Mouse (Mus musculus): Measurements from ENCODE around the gene Ankrd17. TPM values are rescaled to one million over a fixed set of nuclear protein-coding genes. Genes with fewer than 3 reads are reported as not detected.

Ankrd17 gene
- polyA plus RNA-seq (2015; fragmentation: Nextera tagmentation; extraction: Ambion mirVana), result 16.1 and 17.8 TPM in 2 replicates

- Histone ChIP-seq H3K36me3 (ENCODE audit: control insufficient read depth, insufficient read depth, low read length) (no peaks in the 10 kb centered on the region), H3K4me1 (ENCODE audit: control insufficient read depth, insufficient read depth, low read length) (peaks cover 13% of the 10 kb centered on the region), H3K4me2 (ENCODE audit: low read depth, low read length) (peak within 1 kb of the TSS; percentile 65), H3K9ac (ENCODE audit: low read depth, low read length) (peak within 1 kb of the TSS; percentile 99), H3K9me3 (ENCODE audit: control insufficient read depth, low read length) (no peaks in the 10 kb centered on the region), H3K4me3 (ENCODE audit: low read length) (peak within 1 kb of the TSS; percentile 96), H3K27ac (ENCODE audit: low read length) (peak within 1 kb of the TSS; percentile 100), H3K27me3 (replicated peaks; ENCODE audit: control insufficient read depth, insufficient read depth, low read length) (no peaks in the 10 kb centered on the region)
- under 1% methylated on average over 71 of the region's 104 CpGs for WGBS
- ATAC-seq, result peak; percentile 95
These were observed at the start of gene Ankrd17 for GRCm38 (mm10) chr5:90366121-90367066. Gene Ankrd17 (minus strand): TSS chr5:90366577.

DNA sequence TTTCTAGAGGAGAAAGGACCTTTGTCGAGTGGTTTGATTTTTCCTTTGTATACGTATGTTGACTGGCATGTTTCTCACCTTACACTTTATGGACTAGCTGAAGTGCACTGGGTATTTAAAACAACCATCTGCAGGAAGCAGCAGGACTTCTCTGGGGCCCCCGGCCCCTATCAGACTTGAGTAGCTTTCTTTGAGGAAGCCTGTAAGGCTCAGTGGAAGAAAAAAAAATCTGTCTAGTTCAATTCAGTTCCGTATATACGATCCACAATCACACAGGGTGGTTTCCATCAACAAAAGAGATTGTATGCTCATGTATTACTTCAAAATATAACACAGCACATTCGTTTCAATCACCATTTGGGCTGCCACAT lies 48.5 kb upstream of the Ankrd17 start:
- WGBS, result 30% methylated on average over 6 of the region's 6 CpGs
- no peaks in the 10 kb centered on the region for H3K9me3 ChIP-seq (ENCODE audit: control insufficient read depth, low read length)
- H3K27ac ChIP-seq (ENCODE audit: low read length), result no peak overlapping the region
- no peaks in the 10 kb centered on the region for H3K27me3 ChIP-seq (replicated peaks; ENCODE audit: control insufficient read depth, insufficient read depth, low read length)
- no peak overlapping the region for H3K9ac ChIP-seq (ENCODE audit: low read depth, low read length)
- H3K4me1 ChIP-seq (ENCODE audit: control insufficient read depth, insufficient read depth, low read length), result peaks cover 4% of the 10 kb centered on the region; the same call in 1 of the 2 replicates
- no peak overlapping the region for H3K4me3 ChIP-seq (ENCODE audit: low read length)
- no peak for ATAC-seq
- H3K36me3 ChIP-seq (ENCODE audit: control insufficient read depth, insufficient read depth, low read length), result no peaks in the 10 kb centered on the region
- H3K4me2 ChIP-seq (ENCODE audit: low read depth, low read length), result no peak overlapping the region

GRCm38 (mm10) chr5:90414142-90414924 lies 48.0 kb upstream of the Ankrd17 start:
- Histone ChIP-seq H3K9ac (ENCODE audit: low read depth, low read length) (no peak overlapping the region), H3K4me1 (ENCODE audit: control insufficient read depth, insufficient read depth, low read length) (peaks cover 4% of the 10 kb centered on the region; the same call in 1 of the 2 replicates), H3K27ac (ENCODE audit: low read length) (no peak overlapping the region), H3K4me2 (ENCODE audit: low read depth, low read length) (no peak overlapping the region), H3K27me3 (replicated peaks; ENCODE audit: control insufficient read depth, insufficient read depth, low read length) (no peaks in the 10 kb centered on the region), H3K4me3 (ENCODE audit: low read length) (no peak overlapping the region), H3K9me3 (ENCODE audit: control insufficient read depth, low read length) (no peaks in the 10 kb centered on the region), H3K36me3 (ENCODE audit: control insufficient read depth, insufficient read depth, low read length) (no peaks in the 10 kb centered on the region)
- no peak for ATAC-seq
- 60% methylated on average over 8 of the region's 8 CpGs for WGBS

DNA sequence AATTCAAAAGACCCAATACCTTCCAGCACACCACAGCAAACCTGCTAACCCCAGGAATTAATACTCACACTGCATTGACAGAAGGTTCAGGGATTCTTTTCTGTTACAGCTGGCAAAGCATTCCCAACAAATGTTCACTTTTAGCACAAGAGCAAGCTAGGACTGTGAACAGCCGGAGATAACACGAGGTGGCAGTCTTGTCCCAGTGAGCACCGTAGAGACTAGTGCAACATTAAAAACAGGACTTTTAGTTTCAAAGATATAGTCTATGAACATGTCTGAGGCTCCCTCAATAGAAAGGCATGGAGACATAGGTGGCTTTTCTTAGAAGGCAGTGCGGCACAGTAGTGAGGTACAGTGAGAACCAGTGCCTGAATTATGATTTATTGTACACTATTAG lies 38.8 kb upstream of the Ankrd17 start:
- H3K4me3 ChIP-seq (ENCODE audit: low read length), result no peak overlapping the region
- WGBS, result 71% methylated on average over 4 of the region's 4 CpGs
- no peaks in the 10 kb centered on the region for H3K4me1 ChIP-seq (ENCODE audit: control insufficient read depth, insufficient read depth, low read length)
- H3K9me3 ChIP-seq (ENCODE audit: control insufficient read depth, low read length), result no peaks in the 10 kb centered on the region
- no peak overlapping the region for H3K4me2 ChIP-seq (ENCODE audit: low read depth, low read length)
- no peak overlapping the region for H3K9ac ChIP-seq (ENCODE audit: low read depth, low read length)
- no peaks in the 10 kb centered on the region for H3K36me3 ChIP-seq (ENCODE audit: control insufficient read depth, insufficient read depth, low read length)
- no peak overlapping the region for H3K27ac ChIP-seq (ENCODE audit: low read length)
- no peak for ATAC-seq
- no peaks in the 10 kb centered on the region for H3K27me3 ChIP-seq (replicated peaks; ENCODE audit: control insufficient read depth, insufficient read depth, low read length)

GRCm38 (mm10) chr5:90396817-90397216 lies 30.4 kb upstream of the Ankrd17 start:
- Histone ChIP-seq H3K27ac (ENCODE audit: low read length) (no peak overlapping the region), H3K4me1 (ENCODE audit: control insufficient read depth, insufficient read depth, low read length) (no peaks in the 10 kb centered on the region), H3K4me3 (ENCODE audit: low read length) (no peak overlapping the region), H3K9ac (ENCODE audit: low read depth, low read length) (no peak overlapping the region), H3K9me3 (ENCODE audit: control insufficient read depth, low read length) (no peaks in the 10 kb centered on the region), H3K4me2 (ENCODE audit: low read depth, low read length) (no peak overlapping the region), H3K27me3 (replicated peaks; ENCODE audit: control insufficient read depth, insufficient read depth, low read length) (no peaks in the 10 kb centered on the region), H3K36me3 (ENCODE audit: control insufficient read depth, insufficient read depth, low read length) (no peaks in the 10 kb centered on the region)
- ATAC-seq, result no peak
- 85% methylated on average over 4 of the region's 4 CpGs for WGBS

GRCm38 (mm10) chr5:90394322-90394721 lies 27.9 kb upstream of the Ankrd17 start:
- Histone ChIP-seq H3K9me3 (ENCODE audit: control insufficient read depth, low read length) (no peaks in the 10 kb centered on the region), H3K4me1 (ENCODE audit: control insufficient read depth, insufficient read depth, low read length) (no peaks in the 10 kb centered on the region), H3K4me3 (ENCODE audit: low read length) (no peak overlapping the region), H3K27me3 (replicated peaks; ENCODE audit: control insufficient read depth, insufficient read depth, low read length) (no peaks in the 10 kb centered on the region), H3K9ac (ENCODE audit: low read depth, low read length) (no peak overlapping the region), H3K4me2 (ENCODE audit: low read depth, low read length) (no peak overlapping the region), H3K27ac (ENCODE audit: low read length) (no peak overlapping the region), H3K36me3 (ENCODE audit: control insufficient read depth, insufficient read depth, low read length) (no peaks in the 10 kb centered on the region)
- 77% methylated on average over 4 of the region's 4 CpGs for WGBS
- ATAC-seq, result no peak

DNA sequence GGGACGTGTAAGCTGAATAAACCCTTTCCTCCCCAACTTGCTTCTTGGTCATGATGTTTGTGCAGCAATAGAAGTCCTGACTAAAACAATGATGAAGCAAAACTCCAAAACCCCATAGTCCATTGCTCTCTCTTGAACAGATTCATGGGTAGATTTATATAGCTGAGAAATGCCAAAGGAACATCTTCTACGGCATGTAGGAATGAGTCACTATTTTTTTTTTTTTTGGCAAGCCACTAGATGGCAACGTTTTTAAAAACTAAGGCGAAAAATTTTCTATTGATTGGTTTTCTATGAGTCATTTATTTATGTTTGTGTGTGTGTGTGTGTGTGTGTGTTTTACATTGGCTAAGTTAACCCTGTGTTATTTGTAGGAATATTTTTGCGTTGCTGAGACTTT lies 27.4 kb upstream of the Ankrd17 start:
- Histone ChIP-seq H3K27me3 (replicated peaks; ENCODE audit: control insufficient read depth, insufficient read depth, low read length) (no peaks in the 10 kb centered on the region), H3K36me3 (ENCODE audit: control insufficient read depth, insufficient read depth, low read length) (no peaks in the 10 kb centered on the region), H3K9me3 (ENCODE audit: control insufficient read depth, low read length) (no peaks in the 10 kb centered on the region), H3K4me1 (ENCODE audit: control insufficient read depth, insufficient read depth, low read length) (no peaks in the 10 kb centered on the region), H3K4me3 (ENCODE audit: low read length) (no peak overlapping the region), H3K27ac (ENCODE audit: low read length) (no peak overlapping the region), H3K9ac (ENCODE audit: low read depth, low read length) (no peak overlapping the region), H3K4me2 (ENCODE audit: low read depth, low read length) (no peak overlapping the region)
- ATAC-seq, result no peak
- WGBS, result 49% methylated on average over 5 of the region's 5 CpGs

- H3K4me2 ChIP-seq (ENCODE audit: low read depth, low read length), result no peak overlapping the region
- H3K36me3 ChIP-seq (ENCODE audit: control insufficient read depth, insufficient read depth, low read length), result no peaks in the 10 kb centered on the region
- H3K27me3 ChIP-seq (replicated peaks; ENCODE audit: control insufficient read depth, insufficient read depth, low read length), result no peaks in the 10 kb centered on the region
- H3K27ac ChIP-seq (ENCODE audit: low read length), result no peak overlapping the region
- no peaks in the 10 kb centered on the region for H3K9me3 ChIP-seq (ENCODE audit: control insufficient read depth, low read length)
- H3K4me3 ChIP-seq (ENCODE audit: low read length), result no peak overlapping the region
- ATAC-seq, result no peak
- H3K9ac ChIP-seq (ENCODE audit: low read depth, low read length), result no peak overlapping the region
- H3K4me1 ChIP-seq (ENCODE audit: control insufficient read depth, insufficient read depth, low read length), result no peaks in the 10 kb centered on the region
- 44% methylated on average over 1 of the region's 1 CpGs for WGBS
These were observed 16.7 kb upstream of the Ankrd17 start for GRCm38 (mm10) chr5:90383080-90383479.

- Histone ChIP-seq H3K4me1 (ENCODE audit: control insufficient read depth, insufficient read depth, low read length) (no peaks in the 10 kb centered on the region), H3K9ac (ENCODE audit: low read depth, low read length) (no peak overlapping the region), H3K4me2 (ENCODE audit: low read depth, low read length) (no peak overlapping the region), H3K4me3 (ENCODE audit: low read length) (no peak overlapping the region), H3K9me3 (ENCODE audit: control insufficient read depth, low read length) (no peaks in the 10 kb centered on the region), H3K27ac (ENCODE audit: low read length) (no peak overlapping the region), H3K36me3 (ENCODE audit: control insufficient read depth, insufficient read depth, low read length) (no peaks in the 10 kb centered on the region), H3K27me3 (replicated peaks; ENCODE audit: control insufficient read depth, insufficient read depth, low read length) (no peaks in the 10 kb centered on the region)
- no peak for ATAC-seq
- 58% methylated on average over 4 of the region's 4 CpGs for WGBS
These were observed 15.1 kb upstream of the Ankrd17 start for GRCm38 (mm10) chr5:90381458-90381857.
